Mouse (Mus musculus) thymus, postnatal 0 days (tissue): Measurements from ENCODE around the gene Olfr181. TPM values are rescaled to one million over a fixed set of nuclear protein-coding genes. Genes with fewer than 3 reads are reported as not detected.

ENCODE experiments used
- DNase-seq: peaks from one replicate; pipeline ENCODE4 v3.0.0-alpha.2; 2015; ENCODE audit warnings: low spot score
- polyA plus RNA-seq: library from polyadenylated mRNA; unstranded; fragments of >200 nt; fragmentation: Nextera tagmentation; extraction: Ambion mirVana; gene quantifications from 2 replicates; pipeline ENCODE4 v1.2.1, GENCODE M21; 2015

Olfr181 gene
- polyA plus RNA-seq = not detected in 2 replicates

GRCm38 (mm10) chr16:58928655-58929054 is at the start of gene Olfr181:
Gene Olfr181, minus strand, starts transcription at chr16:58928755.
- no peak for DNase-seq

DNA sequence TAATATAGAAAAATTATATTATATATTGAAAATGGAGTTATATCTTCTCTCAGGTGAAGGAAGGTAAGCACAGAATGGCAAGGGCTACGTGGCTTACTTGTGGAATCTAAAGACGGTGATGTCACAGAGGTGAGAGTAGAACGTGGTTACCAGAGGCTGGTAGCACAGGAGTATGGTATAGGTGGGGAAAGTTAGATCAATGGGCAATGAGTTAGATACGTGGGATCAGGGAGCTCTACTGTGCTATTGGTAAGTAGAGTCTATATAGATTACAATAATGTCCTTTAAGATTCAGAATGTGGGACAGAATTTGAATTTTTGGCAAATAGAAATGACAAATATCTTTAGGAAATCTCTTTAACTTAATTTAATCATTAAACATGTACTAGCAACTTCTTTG is 737 bp upstream of the Olfr181 start, which contains the start of gene Olfr180:
TSS of gene Olfr180 (minus strand) at position 101 of the 400 bp plus-strand sequence.
- DNase-seq = no peak

DNA sequence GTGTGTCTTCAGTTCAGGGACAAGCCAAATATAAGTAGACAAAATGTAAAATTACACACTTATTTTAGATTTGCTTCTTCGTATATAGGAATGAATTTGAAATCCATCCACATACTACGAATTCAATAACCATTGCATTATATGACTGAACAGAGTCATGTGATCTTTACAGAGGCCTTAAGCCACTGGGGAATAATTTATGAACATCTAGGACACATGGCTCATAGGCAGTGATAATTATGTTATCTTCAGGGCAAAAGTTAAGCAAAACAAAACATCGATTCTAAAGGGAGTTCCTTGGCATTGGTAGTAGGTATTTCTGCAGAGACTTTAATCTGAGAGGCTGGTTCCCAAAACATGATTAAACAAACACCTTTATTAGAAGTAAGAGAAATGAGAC is 36.6 kb downstream of the Olfr181 start, which contains the start of gene Olfr178:
TSS of gene Olfr178 (minus strand) at position 101 of the 400 bp plus-strand sequence.
- DNase-seq = no peak

DNA sequence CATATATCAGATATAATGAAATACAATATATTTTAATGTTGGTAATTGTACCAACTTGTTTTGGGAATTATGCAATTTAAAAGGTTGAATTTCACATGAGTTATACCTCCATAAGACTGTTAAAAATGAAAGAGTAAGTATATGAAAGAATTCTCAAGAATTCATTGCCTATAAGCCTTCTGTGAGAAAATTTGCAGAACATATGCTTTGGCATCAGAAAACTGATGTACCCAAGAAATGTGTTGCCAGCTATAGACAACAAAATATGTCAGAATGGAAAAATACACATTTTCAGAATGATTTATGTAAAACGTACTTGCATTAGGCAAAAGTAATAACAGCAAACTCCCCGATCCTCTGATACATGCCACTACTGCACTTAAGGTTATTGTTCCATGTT is 44.1 kb downstream of the Olfr181 start:
- no peak for DNase-seq

Other genes with a start within 250 kb of the Olfr181 start
- gene Gpr15, start 209.7 kb downstream of the Olfr181 start, polyA plus RNA-seq = 0.79 and 1.7 TPM in 2 replicates
- 51.0 and 58.6 TPM in 2 replicates for gene Cldnd1, start 200.8 kb downstream of the Olfr181 start, polyA plus RNA-seq
- not detected in 2 replicates for gene Olfr172, start 165.6 kb downstream of the Olfr181 start, polyA plus RNA-seq
- gene Olfr173, start 128.5 kb downstream of the Olfr181 start, polyA plus RNA-seq = not detected in 2 replicates
- gene Olfr175-ps1, start 102.0 kb downstream of the Olfr181 start, polyA plus RNA-seq = not detected in 2 replicates
- not detected in 2 replicates for gene Olfr177, start 54.0 kb downstream of the Olfr181 start, polyA plus RNA-seq
- not detected in 2 replicates for gene Olfr178, start 36.7 kb downstream of the Olfr181 start, polyA plus RNA-seq
- gene Olfr180, start 637 bp upstream of the Olfr181 start, polyA plus RNA-seq = not detected in 2 replicates
- not detected in 2 replicates for gene Olfr183, start 66.6 kb upstream of the Olfr181 start, polyA plus RNA-seq
- not detected in 2 replicates for gene Olfr186, start 101.5 kb upstream of the Olfr181 start, polyA plus RNA-seq
- gene Olfr187, start 111.0 kb upstream of the Olfr181 start, polyA plus RNA-seq = not detected in 2 replicates
- not detected in 2 replicates for gene Olfr190, start 149.2 kb upstream of the Olfr181 start, polyA plus RNA-seq
- not detected in 2 replicates for gene Olfr191, start 161.1 kb upstream of the Olfr181 start, polyA plus RNA-seq
- gene Olfr193, start 183.1 kb upstream of the Olfr181 start, polyA plus RNA-seq = not detected in 2 replicates
- gene Olfr194, start 192.3 kb upstream of the Olfr181 start, polyA plus RNA-seq = not detected in 2 replicates
- not detected in 2 replicates for gene Olfr195, start 218.3 kb upstream of the Olfr181 start, polyA plus RNA-seq
- not detected in 2 replicates for gene Olfr196, start 241.7 kb upstream of the Olfr181 start, polyA plus RNA-seq